Mouse (Mus musculus) limb, embryonic 13.5 days (tissue): ENCODE measurements around the gene Ebf4. TPM values are rescaled to one million over a fixed set of nuclear protein-coding genes. Genes with fewer than 3 reads are reported as not detected.

Source experiments
- ATAC-seq: fragments of 200-750 bp; cut with Nextera tagmentation; 2 replicates; pipeline ENCODE4 v1.8.0; 2017; ENCODE audit warnings: low read depth, moderate number of reproducible peaks, moderate TSS enrichment; ENCODE audit not compliant: low FRiP score
- H3K27ac ChIP-seq: fragments of 300-500 bp; sonication (generic); 2 replicates; pipeline ENCODE4 v1.5.1; 2015; ENCODE audit warnings: inconsistent platforms, mild to moderate bottlenecking, moderate library complexity
- H3K27me3 ChIP-seq: fragments of 300-500 bp; sonication (generic); 2 replicates; pipeline ENCODE4 v1.6.1; 2015; ENCODE audit warnings: mild to moderate bottlenecking, inconsistent platforms
- H3K36me3 ChIP-seq: fragments of 300-500 bp; sonication (generic); 2 replicates; pipeline ENCODE4 v1.6.1; 2015; ENCODE audit warnings: inconsistent platforms, mild to moderate bottlenecking, moderate library complexity
- H3K4me1 ChIP-seq: fragments of 300-500 bp; sonication (generic); 2 replicates; pipeline ENCODE4 v1.6.1; 2015; ENCODE audit warnings: inconsistent platforms
- H3K4me2 ChIP-seq: fragments of 300-500 bp; sonication (generic); replicated peaks from 2 replicates; pipeline ENCODE4 v1.6.1; 2015; ENCODE audit warnings: inconsistent platforms, mild to moderate bottlenecking, moderate library complexity
- H3K4me3 ChIP-seq: fragments of 300-500 bp; sonication (generic); 2 replicates; pipeline ENCODE4 v1.5.1; 2015; ENCODE audit warnings: moderate library complexity, mild to moderate bottlenecking, inconsistent platforms
- H3K9ac ChIP-seq: fragments of 300-500 bp; sonication (generic); 2 replicates; pipeline ENCODE4 v1.6.1; 2015; ENCODE audit warnings: mild to moderate bottlenecking, inconsistent platforms
- H3K9me3 ChIP-seq: fragments of 300-500 bp; sonication (generic); 2 replicates; pipeline ENCODE4 v1.6.1; 2016; ENCODE audit warnings: inconsistent platforms
- WGBS: fragments of 180-500 bp; shearing (Covaris S2); methylation state at CpG from one replicate; pipeline ENCODE4 v1.1.7; 2015; 5-methylcytosine and 5-hydroxymethylcytosine counted together
- polyA plus RNA-seq: library from polyadenylated mRNA; unstranded; fragments of >200 nt; fragmentation: Nextera tagmentation; extraction: Ambion mirVana; gene quantifications from 2 replicates; pipeline ENCODE4 v1.2.1, GENCODE M21; 2015

The Ebf4 gene
- polyA plus RNA-seq: 2.8 and 2.9 TPM in 2 replicates

DNA sequence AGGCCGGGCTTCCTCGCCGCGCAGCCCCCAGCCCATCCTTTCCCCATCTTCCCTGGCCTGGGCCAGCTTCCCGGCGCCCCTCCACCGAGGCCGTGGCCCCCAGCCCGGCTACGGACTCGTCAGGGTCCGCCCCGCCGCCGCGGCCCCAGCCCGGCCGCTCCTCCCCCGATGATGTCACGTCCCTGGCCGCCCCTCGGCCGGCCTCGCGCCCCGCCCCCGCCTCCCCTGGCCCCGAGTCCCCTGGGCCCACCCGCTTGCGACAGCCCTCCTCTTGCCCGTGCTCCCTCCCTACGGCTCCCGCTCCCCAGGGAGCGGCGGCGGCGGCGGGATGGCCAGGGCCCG is at the start of gene Ebf4:
Ebf4 (plus strand) TSS at position 234 of the 342 bp plus-strand sequence.
- Histone ChIP-seq H3K4me2 (peak within 1 kb of the TSS; percentile 75), H3K9me3 (no peaks in the 10 kb centered on the region), H3K4me3 (peak within 1 kb of the TSS; percentile 76), H3K27me3 (peaks cover 50% of the 10 kb centered on the region), H3K9ac (peak within 1 kb of the TSS; percentile 86), H3K27ac (peak within 1 kb of the TSS; percentile 58; the same call in 1 of the 2 replicates), H3K36me3 (peaks cover 6% of the 10 kb centered on the region; the same call in 1 of the 2 replicates), H3K4me1 (peaks cover 32% of the 10 kb centered on the region)
- ATAC-seq: peak; percentile 68
- under 1% methylated on average over 31 of the region's 39 CpGs for WGBS

DNA sequence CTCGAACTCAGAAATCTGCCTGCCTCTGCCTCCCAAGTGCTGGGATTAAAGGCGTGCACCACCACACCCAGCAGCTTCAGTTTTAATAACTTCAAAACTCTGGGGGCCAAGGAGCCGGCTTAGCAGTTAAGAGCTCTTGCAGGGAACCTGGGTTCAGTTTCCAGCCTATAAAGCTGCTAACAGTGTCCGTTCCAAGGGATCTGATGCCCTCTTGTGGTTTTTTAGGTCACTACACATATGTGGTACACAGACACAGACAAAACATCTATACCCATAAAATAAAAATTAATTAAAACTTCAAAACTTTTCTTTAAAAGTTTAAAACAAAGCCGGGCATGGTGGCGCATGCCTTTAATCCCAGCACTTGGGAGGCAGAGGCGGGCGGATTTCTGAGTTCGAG is 48.1 kb upstream of the Ebf4 start:
- 43% methylated on average over 9 of the region's 9 CpGs for WGBS
- Histone ChIP-seq H3K27me3 (no peaks in the 10 kb centered on the region), H3K36me3 (no peaks in the 10 kb centered on the region), H3K4me2 (no peak overlapping the region), H3K9ac (no peak overlapping the region), H3K4me1 (no peaks in the 10 kb centered on the region), H3K4me3 (no peak overlapping the region), H3K9me3 (no peaks in the 10 kb centered on the region), H3K27ac (no peak overlapping the region)
- ATAC-seq: no peak

DNA sequence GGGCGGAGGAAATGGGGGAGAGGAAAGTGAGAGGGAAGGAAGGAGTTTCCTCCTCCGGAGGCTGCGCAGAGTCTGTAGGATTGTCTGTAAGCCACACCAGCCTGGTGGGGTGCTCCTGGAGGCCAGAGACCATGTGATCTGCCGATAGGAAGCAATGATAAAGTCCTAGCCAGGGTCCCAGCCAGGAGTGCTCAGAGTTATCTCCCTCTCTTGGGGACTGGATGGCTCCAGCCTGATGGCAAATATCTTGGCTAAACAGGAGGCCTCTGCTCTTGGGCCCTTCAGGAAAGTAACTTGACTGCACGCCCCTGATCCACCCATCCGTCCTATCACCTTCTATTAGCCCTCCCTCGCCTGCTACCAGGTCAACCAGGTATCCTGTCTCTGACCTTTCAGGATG is 46.7 kb upstream of the Ebf4 start:
- no peaks in the 10 kb centered on the region for H3K4me1 ChIP-seq
- no peak for ATAC-seq
- H3K27me3 ChIP-seq: no peaks in the 10 kb centered on the region
- H3K4me3 ChIP-seq: no peak overlapping the region
- H3K27ac ChIP-seq: no peak overlapping the region
- H3K9ac ChIP-seq: no peak overlapping the region
- H3K36me3 ChIP-seq: no peaks in the 10 kb centered on the region
- H3K4me2 ChIP-seq: no peak overlapping the region
- WGBS: 70% methylated on average over 7 of the region's 7 CpGs
- no peaks in the 10 kb centered on the region for H3K9me3 ChIP-seq

DNA sequence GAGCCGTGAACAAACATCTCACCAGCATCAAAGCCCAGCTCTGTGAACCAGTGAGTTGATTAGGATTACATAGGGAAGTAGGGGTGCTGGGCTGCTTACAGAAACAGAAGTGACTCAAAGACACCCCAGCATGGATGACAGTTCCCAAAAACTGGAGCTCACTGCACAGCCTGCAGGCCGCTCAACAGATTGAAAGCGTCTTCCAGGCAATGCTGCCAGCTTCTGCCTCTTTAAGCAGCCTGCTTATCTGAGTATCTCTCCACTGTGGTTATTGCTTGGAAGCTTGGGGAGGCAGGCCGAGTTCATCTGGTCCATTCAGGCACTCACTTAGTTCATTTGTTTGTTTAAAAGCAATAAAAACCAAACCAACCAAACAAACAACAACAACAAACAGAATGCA is 38.2 kb upstream of the Ebf4 start:
- no peak for ATAC-seq
- H3K9ac ChIP-seq: no peak overlapping the region
- no peaks in the 10 kb centered on the region for H3K9me3 ChIP-seq
- no peak overlapping the region for H3K4me3 ChIP-seq
- H3K27me3 ChIP-seq: no peaks in the 10 kb centered on the region
- no peak overlapping the region for H3K4me2 ChIP-seq
- no peaks in the 10 kb centered on the region for H3K36me3 ChIP-seq
- no peak overlapping the region for H3K27ac ChIP-seq
- H3K4me1 ChIP-seq: no peaks in the 10 kb centered on the region
- WGBS: 68% methylated on average over 4 of the region's 4 CpGs

DNA sequence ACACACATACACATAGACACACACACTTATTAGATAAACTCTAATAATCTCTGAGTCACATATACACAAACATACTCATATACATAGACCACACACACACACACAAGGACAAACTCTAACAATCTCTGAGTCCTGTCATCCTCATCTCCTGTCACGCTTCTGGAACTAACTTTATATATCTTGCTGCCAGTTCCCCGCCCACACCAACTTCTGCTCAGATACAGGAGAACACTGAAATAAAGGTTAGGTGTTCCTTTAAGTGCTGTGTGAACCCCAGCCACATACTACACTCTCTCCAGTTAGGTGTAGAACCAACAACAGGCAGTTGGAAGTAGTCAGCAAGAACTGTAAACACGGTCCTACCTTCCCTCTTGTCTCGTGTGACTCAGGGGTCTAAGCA is 34.1 kb upstream of the Ebf4 start:
- Histone ChIP-seq H3K27ac (no peak overlapping the region), H3K4me1 (no peaks in the 10 kb centered on the region), H3K9ac (no peak overlapping the region), H3K4me2 (no peak overlapping the region), H3K36me3 (no peaks in the 10 kb centered on the region), H3K4me3 (no peak overlapping the region), H3K9me3 (no peaks in the 10 kb centered on the region), H3K27me3 (no peaks in the 10 kb centered on the region)
- 77% methylated on average over 4 of the region's 4 CpGs for WGBS
- no peak for ATAC-seq

DNA sequence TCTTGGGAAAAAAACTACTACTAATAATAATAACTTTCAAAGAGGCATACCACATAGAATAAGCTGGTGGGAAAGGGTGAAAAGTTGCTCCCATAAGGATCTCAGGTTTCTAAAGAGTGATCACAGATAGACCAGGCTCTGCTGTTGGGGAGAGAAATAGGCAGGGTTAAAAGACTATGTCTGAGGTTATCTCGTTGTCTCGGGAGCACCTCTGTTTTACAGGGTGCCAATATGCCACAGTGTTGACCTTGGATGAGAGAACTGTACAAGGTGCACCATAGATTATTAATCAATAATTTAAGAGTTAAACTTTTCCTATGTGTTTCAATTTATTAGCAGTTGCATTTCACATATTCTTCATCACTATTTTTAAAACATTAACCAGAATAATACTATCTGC is 33.1 kb upstream of the Ebf4 start:
- H3K27me3 ChIP-seq: no peaks in the 10 kb centered on the region
- ATAC-seq: no peak
- H3K4me3 ChIP-seq: no peak overlapping the region
- H3K9me3 ChIP-seq: no peaks in the 10 kb centered on the region
- no peak overlapping the region for H3K27ac ChIP-seq
- no peaks in the 10 kb centered on the region for H3K36me3 ChIP-seq
- H3K9ac ChIP-seq: no peak overlapping the region
- H3K4me2 ChIP-seq: no peak overlapping the region
- no peaks in the 10 kb centered on the region for H3K4me1 ChIP-seq
- WGBS: 80% methylated on average over 2 of the region's 2 CpGs

DNA sequence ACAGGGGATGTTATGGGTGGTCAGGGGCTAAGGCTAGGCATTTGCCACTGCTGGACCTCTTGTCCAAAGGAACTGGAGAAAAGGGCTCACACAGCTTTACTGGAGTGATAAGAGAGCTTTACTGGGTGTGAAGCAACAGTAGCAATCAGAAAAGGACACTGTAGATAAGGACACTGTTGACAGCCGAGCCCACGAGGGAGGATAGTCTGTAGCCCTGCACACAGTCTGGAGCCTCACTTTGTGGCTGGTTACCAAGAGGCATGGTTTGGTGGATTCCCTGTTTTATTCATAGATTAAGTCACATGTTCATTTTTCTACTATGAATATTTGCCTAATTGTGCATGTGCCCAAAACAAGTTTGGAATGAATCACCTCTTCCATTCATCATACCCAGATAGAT is 32.6 kb upstream of the Ebf4 start:
- H3K9me3 ChIP-seq: no peaks in the 10 kb centered on the region
- H3K27ac ChIP-seq: no peak overlapping the region
- no peak overlapping the region for H3K4me2 ChIP-seq
- 73% methylated on average over 2 of the region's 2 CpGs for WGBS
- no peak for ATAC-seq
- H3K4me3 ChIP-seq: no peak overlapping the region
- H3K36me3 ChIP-seq: no peaks in the 10 kb centered on the region
- H3K9ac ChIP-seq: no peak overlapping the region
- H3K27me3 ChIP-seq: no peaks in the 10 kb centered on the region
- H3K4me1 ChIP-seq: no peaks in the 10 kb centered on the region

DNA sequence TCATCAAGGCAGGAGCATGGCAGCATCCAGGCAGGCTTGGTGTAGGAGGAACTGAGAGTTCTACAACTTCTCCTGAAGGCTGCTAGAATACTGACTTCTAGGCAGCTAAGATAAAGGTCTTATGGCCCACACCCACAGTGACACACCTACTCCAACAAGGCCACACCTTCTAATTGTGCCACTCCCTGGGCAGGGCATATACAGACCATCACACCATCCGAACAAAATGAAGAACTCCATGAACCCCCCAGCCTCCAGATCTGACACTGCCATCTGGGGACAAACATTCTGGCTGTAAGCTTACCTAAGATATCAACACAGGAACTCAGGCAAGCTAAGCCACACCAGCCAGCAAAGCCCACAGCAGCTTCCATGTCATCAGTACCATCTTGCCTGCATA is 29.4 kb upstream of the Ebf4 start:
- no peak overlapping the region for H3K27ac ChIP-seq
- no peak overlapping the region for H3K4me3 ChIP-seq
- H3K4me2 ChIP-seq: no peak overlapping the region
- H3K27me3 ChIP-seq: no peaks in the 10 kb centered on the region
- no peaks in the 10 kb centered on the region for H3K36me3 ChIP-seq
- no peaks in the 10 kb centered on the region for H3K4me1 ChIP-seq
- no peaks in the 10 kb centered on the region for H3K9me3 ChIP-seq
- ATAC-seq: no peak
- 83% methylated on average over 1 of the region's 1 CpGs for WGBS
- H3K9ac ChIP-seq: no peak overlapping the region

DNA sequence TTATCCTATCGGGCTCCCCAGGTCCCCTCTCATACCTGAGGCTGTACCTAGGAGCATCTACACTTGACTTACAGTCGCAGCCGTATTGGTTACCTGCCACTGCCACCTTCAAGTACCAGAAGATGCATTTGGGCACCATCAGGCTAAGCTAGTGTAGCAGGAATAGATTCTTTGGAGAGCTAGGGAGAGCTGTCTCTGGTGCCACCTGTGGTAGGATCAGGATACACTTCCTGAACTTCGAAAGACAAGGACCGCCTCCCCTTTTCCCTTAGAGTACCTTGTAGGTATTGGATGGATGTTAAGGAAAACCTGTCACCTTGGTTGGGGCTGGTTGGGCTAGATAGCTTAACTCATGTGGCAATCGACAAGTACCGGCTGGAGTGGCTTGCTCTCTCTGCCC is 26.9 kb upstream of the Ebf4 start:
- no peaks in the 10 kb centered on the region for H3K27me3 ChIP-seq
- no peak overlapping the region for H3K27ac ChIP-seq
- no peak overlapping the region for H3K4me2 ChIP-seq
- ATAC-seq: no peak
- H3K9ac ChIP-seq: no peak overlapping the region
- WGBS: 69% methylated on average over 7 of the region's 7 CpGs
- H3K4me3 ChIP-seq: no peak overlapping the region
- H3K9me3 ChIP-seq: no peaks in the 10 kb centered on the region
- no peaks in the 10 kb centered on the region for H3K36me3 ChIP-seq
- peaks cover 4% of the 10 kb centered on the region for H3K4me1 ChIP-seq

DNA sequence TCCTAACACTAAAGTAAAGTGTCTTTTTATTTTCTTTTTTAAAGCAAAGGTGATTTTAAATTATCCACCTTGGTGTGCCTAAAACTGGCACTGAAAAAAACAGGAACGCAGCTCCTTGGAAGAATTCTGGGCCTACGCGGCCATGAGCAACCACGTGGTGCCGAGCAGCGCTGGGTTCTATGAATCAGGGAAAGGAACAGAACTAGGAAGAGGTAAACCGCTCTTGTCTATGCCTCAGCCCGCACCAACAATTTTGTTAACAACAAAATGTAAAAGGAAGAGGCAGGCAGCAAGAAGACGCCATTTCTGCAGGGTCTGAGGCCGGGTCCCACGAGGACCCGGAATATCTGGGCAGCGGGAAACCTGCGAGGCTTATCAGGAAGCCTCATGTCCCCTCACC is 21.2 kb upstream of the Ebf4 start:
- WGBS: 1% methylated on average over 14 of the region's 14 CpGs
- Histone ChIP-seq H3K4me1 (peaks cover 30% of the 10 kb centered on the region), H3K27ac (peak overlapping the region; percentile 77), H3K27me3 (no peaks in the 10 kb centered on the region), H3K9me3 (no peaks in the 10 kb centered on the region), H3K4me3 (peak overlapping the region; percentile 92), H3K36me3 (peaks cover 34% of the 10 kb centered on the region), H3K9ac (peak overlapping the region; percentile 86), H3K4me2 (peak overlapping the region; percentile 92)
- no peak for ATAC-seq

DNA sequence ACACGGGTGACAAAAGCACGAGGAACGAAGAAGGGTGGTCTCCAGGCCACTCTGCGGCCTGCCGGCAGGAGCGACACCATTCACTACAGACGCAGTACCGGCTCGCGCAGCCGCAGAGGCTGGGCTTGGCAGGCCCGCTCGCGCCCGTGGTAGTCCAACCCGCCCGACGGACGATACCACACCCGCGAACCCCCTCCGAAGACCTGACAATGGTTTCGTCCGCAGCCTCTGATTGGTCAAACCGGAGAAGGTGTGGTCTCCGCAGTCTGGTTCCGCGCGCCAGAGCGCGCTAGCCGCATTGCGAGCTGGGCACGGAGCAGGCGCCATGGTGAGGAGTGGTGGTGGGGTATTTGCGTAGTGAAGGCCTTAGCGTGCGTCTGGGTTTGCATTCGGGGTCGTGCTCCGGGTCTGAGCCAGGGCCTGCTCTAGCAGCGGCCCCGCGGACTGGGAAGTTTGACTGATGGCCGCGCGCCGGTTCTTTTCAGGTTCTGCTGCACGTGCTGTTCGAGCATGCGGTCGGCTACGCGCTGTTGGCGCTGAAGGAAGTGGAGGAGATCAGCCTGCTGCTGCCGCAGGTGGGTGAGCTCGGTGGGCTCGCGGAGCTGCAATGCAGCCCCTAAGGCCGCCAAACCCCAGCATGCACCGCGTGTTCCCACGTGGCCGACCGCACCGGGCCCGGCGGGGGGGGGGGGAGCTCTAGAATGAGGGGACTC is 20.7 kb upstream of the Ebf4 start, which contains the start of gene Nop56:
Nop56 (plus strand) TSS at position 282 of the 713 bp plus-strand sequence.
- WGBS: under 1% methylated on average over 68 of the region's 68 CpGs
- peak within 1 kb of the TSS; percentile 94 for H3K27ac ChIP-seq
- peak; percentile 98 for ATAC-seq
- peak within 1 kb of the TSS; percentile 96 for H3K9ac ChIP-seq
- H3K4me3 ChIP-seq: peak within 1 kb of the TSS; percentile 92
- no peaks in the 10 kb centered on the region for H3K9me3 ChIP-seq
- H3K27me3 ChIP-seq: no peaks in the 10 kb centered on the region
- H3K4me2 ChIP-seq: peak within 1 kb of the TSS; percentile 92
- peaks cover 30% of the 10 kb centered on the region for H3K4me1 ChIP-seq
- peaks cover 36% of the 10 kb centered on the region for H3K36me3 ChIP-seq

DNA sequence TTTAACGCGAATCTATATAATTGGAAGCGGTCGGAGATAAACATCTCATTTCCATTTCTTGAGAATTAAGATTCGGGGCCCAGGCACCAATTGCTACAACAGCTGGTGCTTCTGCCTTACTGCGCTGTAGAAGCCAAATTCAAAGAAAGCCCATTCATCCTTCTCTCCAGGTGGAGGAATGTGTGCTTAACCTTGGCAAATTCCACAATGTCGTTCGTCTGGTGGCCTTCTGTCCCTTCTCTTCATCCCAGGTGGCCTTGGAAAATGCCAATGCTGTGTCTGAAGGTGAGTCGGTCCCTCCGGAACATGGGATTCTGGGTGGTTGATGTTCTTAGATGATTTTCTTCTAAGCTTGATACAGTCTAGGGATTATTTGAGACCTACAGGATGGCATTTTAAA is 20.1 kb upstream of the Ebf4 start:
- no peaks in the 10 kb centered on the region for H3K27me3 ChIP-seq
- no peaks in the 10 kb centered on the region for H3K9me3 ChIP-seq
- peak overlapping the region; percentile 92 for H3K4me3 ChIP-seq
- peak overlapping the region; percentile 92 for H3K4me2 ChIP-seq
- peaks cover 42% of the 10 kb centered on the region for H3K36me3 ChIP-seq
- ATAC-seq: no peak
- peak overlapping the region; percentile 94; the same call in 1 of the 2 replicates for H3K27ac ChIP-seq
- peak overlapping the region; percentile 96 for H3K9ac ChIP-seq
- WGBS: under 1% methylated on average over 10 of the region's 10 CpGs
- H3K4me1 ChIP-seq: peaks cover 30% of the 10 kb centered on the region

DNA sequence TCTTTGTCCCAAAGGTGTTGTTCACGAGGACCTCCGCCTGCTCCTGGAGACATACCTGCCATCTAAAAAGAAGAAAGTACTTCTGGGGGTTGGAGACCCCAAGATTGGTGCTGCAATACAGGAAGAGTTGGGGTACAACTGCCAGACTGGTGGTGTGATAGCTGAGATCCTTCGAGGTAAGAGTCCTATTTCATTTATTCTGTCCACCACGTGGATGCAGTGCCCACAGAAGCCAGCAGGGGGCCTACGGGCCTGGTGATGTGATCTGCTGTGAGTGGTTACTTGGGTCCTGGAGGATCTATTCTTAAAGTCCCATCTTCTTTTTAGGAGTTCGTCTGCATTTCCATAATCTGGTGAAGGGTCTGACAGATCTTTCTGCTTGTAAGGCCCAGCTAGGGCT is 19.3 kb upstream of the Ebf4 start:
- 50% methylated on average over 6 of the region's 6 CpGs for WGBS
- Histone ChIP-seq H3K27ac (no peak overlapping the region), H3K4me3 (peak overlapping the region; percentile 92), H3K9ac (peak overlapping the region; percentile 96; the same call in 1 of the 2 replicates), H3K4me1 (peaks cover 30% of the 10 kb centered on the region), H3K36me3 (peaks cover 50% of the 10 kb centered on the region), H3K9me3 (no peaks in the 10 kb centered on the region), H3K4me2 (peak overlapping the region; percentile 92), H3K27me3 (no peaks in the 10 kb centered on the region)
- no peak for ATAC-seq
